Mouse (Mus musculus) CH12.LX (cell line): ENCODE data around the gene Speg. TPM values are rescaled to one million over a fixed set of nuclear protein-coding genes. Genes with fewer than 3 reads are reported as not detected.

Experiments
- DNase-seq: peaks from one replicate; pipeline ENCODE4 v3.0.0-alpha.2; 2013; ENCODE audit errors: extremely low read depth
- H3K27ac ChIP-seq: 2 replicates; pipeline ENCODE4 v1.5.1; 2012; ENCODE audit warnings: low read depth, mild to moderate bottlenecking, control low read depth, moderate library complexity; ENCODE audit not compliant: insufficient read depth
- H3K27me3 ChIP-seq: replicated peaks from 2 replicates; pipeline ENCODE3; 2012; ENCODE audit warnings: inconsistent platforms
- H3K36me3 ChIP-seq, 2 experiments: replicated peaks in 1 of 2; 2 replicates each; pipeline versions ENCODE3 to v1.6.1; 2012; ENCODE audit warnings: inconsistent platforms in 1 of 2, low read length in 1 of 2, mild to moderate bottlenecking in 1 of 2, mixed read lengths in 1 of 2, moderate library complexity in 1 of 2; ENCODE audit not compliant: control insufficient read depth in 1 of 2, insufficient read depth in 1 of 2
- H3K4me1 ChIP-seq, 2 experiments: 2 replicates each; pipeline ENCODE4 v1.6.1; 2012; ENCODE audit warnings: inconsistent platforms in 1 of 2, moderate library complexity in 1 of 2; ENCODE audit not compliant: insufficient read depth in 2 of 2, control insufficient read depth in 1 of 2
- H3K4me2 ChIP-seq: 2 replicates; pipeline ENCODE4 v1.6.1; 2012; ENCODE audit warnings: low read depth, mild to moderate bottlenecking, control low read depth; ENCODE audit not compliant: poor library complexity, insufficient read depth, severe bottlenecking
- H3K4me3 ChIP-seq, 3 experiments: fragments of 150-350 bp in 1 of 3; sonication (generic) in 1 of 3; replicated peaks in 1 of 3; 2 replicates each; pipeline versions ENCODE3 to v1.5.1; 2011 to 2012; ENCODE audit warnings: low read depth in 2 of 3, low read length in 2 of 3, mild to moderate bottlenecking in 2 of 3, moderate library complexity in 2 of 3, control low read depth in 1 of 3, improper control_type of control experiment in 1 of 3, inconsistent platforms in 1 of 3, mixed read lengths in 1 of 3; ENCODE audit not compliant: poor library complexity in 1 of 3
- H3K79me2 ChIP-seq: replicated peaks from 2 replicates; pipeline ENCODE4 v1.6.1; 2012; ENCODE audit warnings: mild to moderate bottlenecking, moderate library complexity; ENCODE audit not compliant: control insufficient read depth, poor library complexity, insufficient read depth, severe bottlenecking; ENCODE audit errors: extremely low read depth
- H3K9ac ChIP-seq: 2 replicates; pipeline ENCODE4 v1.6.1; 2012; ENCODE audit warnings: low read depth, mild to moderate bottlenecking, control low read depth, moderate library complexity; ENCODE audit not compliant: insufficient read depth
- H3K9me3 ChIP-seq: replicated peaks from 2 replicates; pipeline ENCODE3; 2012; ENCODE audit warnings: low read length, inconsistent platforms, mixed read lengths
- CHD1 ChIP-seq: IDR thresholded peaks from 2 replicates; pipeline ENCODE4 v1.6.1; 2012; ENCODE audit warnings: low read depth, low read length, improper control_type of control experiment, inconsistent platforms
- CTCF ChIP-seq, 2 experiments: IDR thresholded peaks in 1 of 2; conservative IDR thresholded peaks in 1 of 2; 2 replicates each; pipeline ENCODE4 v1.5.1; 2011 to 2012; ENCODE audit warnings: low read depth in 2 of 2, low read length in 2 of 2, improper control_type of control experiment in 1 of 2, inconsistent platforms in 1 of 2, mild to moderate bottlenecking in 1 of 2, moderate library complexity in 1 of 2
- E2F4 ChIP-seq: IDR thresholded peaks from 2 replicates; pipeline ENCODE4 v1.6.1; 2011; ENCODE audit warnings: low read depth, low read length, improper control_type of control experiment; ENCODE audit not compliant: insufficient replicate concordance
- ELF1 ChIP-seq: IDR thresholded peaks from 2 replicates; pipeline ENCODE4 v1.6.1; 2014; ENCODE audit warnings: low read depth, mild to moderate bottlenecking, inconsistent platforms, low read length, improper control_type of control experiment
- GABPA ChIP-seq: IDR thresholded peaks from 2 replicates; pipeline ENCODE4 v1.6.1; 2012; ENCODE audit warnings: low read depth, low read length, improper control_type of control experiment, inconsistent platforms; ENCODE audit not compliant: insufficient replicate concordance
- JUN ChIP-seq: IDR thresholded peaks from 2 replicates; pipeline ENCODE4 v1.6.1; 2011; ENCODE audit warnings: low read depth, mild to moderate bottlenecking, low read length, improper control_type of control experiment, moderate library complexity; ENCODE audit not compliant: insufficient read depth
- KAT2A ChIP-seq: IDR thresholded peaks from 2 replicates; pipeline ENCODE4 v1.6.1; 2012; ENCODE audit warnings: low read length, improper control_type of control experiment, inconsistent platforms; ENCODE audit not compliant: insufficient replicate concordance
- MAFK ChIP-seq: IDR thresholded peaks from 2 replicates; pipeline ENCODE4 v1.6.1; 2011; ENCODE audit warnings: low read length, improper control_type of control experiment; ENCODE audit not compliant: insufficient replicate concordance
- MAX ChIP-seq: IDR thresholded peaks from 2 replicates; pipeline ENCODE4 v1.6.1; 2011; ENCODE audit warnings: low read length, improper control_type of control experiment
- MAZ ChIP-seq: IDR thresholded peaks from 2 replicates; pipeline ENCODE4 v1.6.1; 2012; ENCODE audit warnings: low read depth, mild to moderate bottlenecking, inconsistent platforms, low read length, improper control_type of control experiment, moderate library complexity
- MEF2A ChIP-seq: IDR thresholded peaks from 2 replicates; pipeline ENCODE4 v1.6.1; 2014; ENCODE audit warnings: low read depth, mild to moderate bottlenecking, inconsistent platforms, low read length, improper control_type of control experiment, borderline replicate concordance
- NRF1 ChIP-seq: IDR thresholded peaks from 2 replicates; pipeline ENCODE4 v1.6.1; 2014; ENCODE audit warnings: low read depth, mild to moderate bottlenecking, inconsistent platforms, low read length, improper control_type of control experiment, moderate library complexity
- PAX5 ChIP-seq: IDR thresholded peaks from 2 replicates; pipeline ENCODE4 v1.6.1; 2012; ENCODE audit warnings: low read length, inconsistent platforms, mixed read lengths
- POLR2A ChIP-seq: IDR thresholded peaks from 2 replicates; pipeline ENCODE4 v1.6.1; 2011; ENCODE audit warnings: low read depth, mild to moderate bottlenecking, improper control_type of control experiment, low read length
- SIN3A ChIP-seq: IDR thresholded peaks from 2 replicates; pipeline ENCODE4 v1.6.1; 2012; ENCODE audit warnings: low read length, improper control_type of control experiment, inconsistent platforms
- SMC3 ChIP-seq: IDR thresholded peaks from 2 replicates; pipeline ENCODE4 v1.6.1; 2011; ENCODE audit warnings: low read depth, low read length, improper control_type of control experiment
- TBP ChIP-seq: conservative IDR thresholded peaks from 2 replicates; pipeline ENCODE4 v1.6.1; 2011; ENCODE audit warnings: low read depth, low read length, improper control_type of control experiment
- USF1 ChIP-seq: IDR thresholded peaks from 2 replicates; pipeline ENCODE4 v1.6.1; 2014; ENCODE audit warnings: low read depth, mild to moderate bottlenecking, inconsistent platforms, low read length, improper control_type of control experiment
- ZC3H11A ChIP-seq: IDR thresholded peaks from 2 replicates; pipeline ENCODE4 v1.6.1; 2012; ENCODE audit warnings: low read depth, mild to moderate bottlenecking, inconsistent platforms, low read length, improper control_type of control experiment
- ZKSCAN1 ChIP-seq: IDR thresholded peaks from 2 replicates; pipeline ENCODE4 v1.6.1; 2012; ENCODE audit warnings: low read depth, inconsistent platforms, low read length, improper control_type of control experiment, borderline replicate concordance
- ZMIZ1 ChIP-seq: IDR thresholded peaks from 2 replicates; pipeline ENCODE4 v1.6.1; 2012; ENCODE audit warnings: low read depth, mild to moderate bottlenecking, inconsistent platforms, low read length, improper control_type of control experiment
- ZNF384 ChIP-seq: IDR thresholded peaks from 2 replicates; pipeline ENCODE4 v1.6.1; 2012; ENCODE audit warnings: low read depth, low read length, improper control_type of control experiment, inconsistent platforms
- dilution Hi-C: fragments of 300-500 bp; cut with MboI; formaldehyde crosslinking; loops from 2 replicates; pipeline ENCODE4 v1.14.3; 2020; ENCODE audit warnings: low sequenced_read_pairs; ENCODE audit not compliant: extremely low pct_unique_long_range_greater_than_20kb, extremely low pct_ligation_motif_present
- in situ Hi-C: fragments of 300-500 bp; cut with MboI; formaldehyde crosslinking; loops from 3 replicates; pipeline ENCODE4 v1.14.3; 2019; ENCODE audit warnings: low sequenced_read_pairs, low pct_ligation_motif_present, low pct_unique_long_range_greater_than_20kb, mixed read lengths
- polyA plus RNA-seq: library from polyadenylated mRNA; unstranded; fragments of >175 nt; gene quantifications from 2 replicates; pipeline ENCODE4 v1.2.1, GENCODE M21; 2012; ENCODE audit warnings: low read depth; ENCODE audit not compliant: insufficient read length
- total RNA-seq, 2 experiments: library from RNA; depleted of rRNA; stranded (reverse); fragments of 300-350 nt in 1 of 2; fragments of >200 nt in 1 of 2; gene quantifications; 2 replicates each; pipeline ENCODE4 v1.2.3; 2012 to 2014

Gene Speg
- total and polyA plus RNA-seq, 3 experiments: 13.1 to 30.7 (median 18.8) TPM

GRCm38 (mm10) chr1:75447265-75448051 lies 72.4 kb downstream of the Speg start:
- Histone ChIP-seq H3K79me2 (no peaks in the 10 kb centered on the region), H3K4me1 (peaks cover 18 to 32% of the 10 kb centered on the region in 2 experiments), H3K36me3 (peaks cover 8 to 17% of the 10 kb centered on the region in 2 experiments), H3K9ac (no peak overlapping the region), H3K27ac (no peak overlapping the region), H3K27me3 (peaks cover 61% of the 10 kb centered on the region), H3K4me3 (no peak overlapping the region), H3K4me2 (peak overlapping the region; percentile 17), H3K9me3 (no peaks in the 10 kb centered on the region)
- in situ Hi-C loops: no loop called here
- dilution Hi-C loops: no loop called here
- peak; percentile 22 for DNase-seq
- TF ChIP-seq MAX: no peak
- TF ChIP-seq NRF1: no peak
- no peak for TF ChIP-seq ZC3H11A
- 0 out of 2 replicates have a peak, but pooled peaks have one; percentile 28 for TF ChIP-seq KAT2A
- no peak for TF ChIP-seq POLR2A
- no peak for TF ChIP-seq JUN
- TF ChIP-seq CTCF (conservative IDR thresholded peaks at IDR 0.05 in 1 of 2, IDR thresholded peaks at IDR 0.05 in 1 of 2; ENCODE audit: low read depth in 2 of 2, low read length in 2 of 2): no peak
- no peak for TF ChIP-seq MEF2A

- Histone ChIP-seq H3K27me3 (peaks cover 67% of the 10 kb centered on the region), H3K4me3 (no peak overlapping the region), H3K4me1 (peaks cover 18 to 32% of the 10 kb centered on the region in 2 experiments), H3K27ac (no peak overlapping the region), H3K9ac (no peak overlapping the region), H3K79me2 (no peaks in the 10 kb centered on the region), H3K4me2 (peak overlapping the region; percentile 17), H3K9me3 (no peaks in the 10 kb centered on the region), H3K36me3 (peaks cover 3 to 11% of the 10 kb centered on the region in 2 experiments)
- dilution Hi-C loops (no loop called here), in situ Hi-C loops (no loop called here)
- no peak for DNase-seq
- TF ChIP-seq E2F4 (no peak), MAFK (no peak), CTCF (conservative IDR thresholded peaks at IDR 0.05 in 1 of 2, IDR thresholded peaks at IDR 0.05 in 1 of 2; ENCODE audit: low read depth in 2 of 2, low read length in 2 of 2) (no peak), ZKSCAN1 (no peak), POLR2A (no peak), PAX5 (no peak), SMC3 (no peak), NRF1 (no peak), ZMIZ1 (no peak), KAT2A (no peak), USF1 (no peak), GABPA (no peak), MAZ (no peak), TBP (no peak), SIN3A (no peak), MEF2A (no peak), ZNF384 (no peak), ZC3H11A (no peak), CHD1 (no peak), ELF1 (no peak)
Measured at GRCm38 (mm10) chr1:75448052-75448431, 72.9 kb downstream of the Speg start.
